8 mouse cellular contexts compared by ENCODE assay signal in genomic region chr9:124267929-124268328, GRCm38 (mm10). TPM values are rescaled to one million over a fixed set of nuclear protein-coding genes. Genes with fewer than 3 reads are reported as not detected.
DNase-seq lines count a peak whose midpoint lies in the region; ATAC-seq and TF ChIP-seq lines count a peak whose summit lies in the region.
"Had no signal": no experiment of that assay in that cellular context is flagged by ENCODE, and none has a peak within 500 bp of the region (broad histone marks: within the 10 kb centered on the region; RNA-seq: fewer than 3 reads in every experiment).

No protein-coding gene starts in this region.

- DNase-seq in ZHBTc4 (ENCODE audit: low read depth, low spot score): peak; percentile 82
- peak; percentile 72 for DNase-seq in forebrain, postnatal 0 days
- no peak for DNase-seq in ovary, postnatal 36 days (ENCODE audit: low spot score)
- no peak for DNase-seq in left cerebral cortex, adult 18-20 months (ENCODE audit: low spot score in 2 of 2)
- DNase-seq in gastrocnemius, postnatal 14 days: no peak

- no peak overlapping the region for H3K9ac ChIP-seq in ES-Bruce4 (ENCODE audit: low read depth, poor library complexity, severe bottlenecking)
- H3K9ac ChIP-seq in forebrain, postnatal 0 days: no peak overlapping the region
- H3K9ac ChIP-seq in midbrain, embryonic 12.5 days (replicated peaks): no peak overlapping the region
- H3K9ac ChIP-seq: liver, embryonic 15.5 days had no signal

- H3K27me3 ChIP-seq in ES-Bruce4 (ENCODE audit: control insufficient read depth, insufficient read depth, low read length, poor library complexity, severe bottlenecking): no peaks in the 10 kb centered on the region
- no peaks in the 10 kb centered on the region for H3K27me3 ChIP-seq in forebrain, postnatal 0 days (ENCODE audit: insufficient read depth, low read length)
- no peaks in the 10 kb centered on the region for H3K27me3 ChIP-seq in midbrain, embryonic 12.5 days
- H3K27me3 ChIP-seq: liver, embryonic 15.5 days had no signal

- intact Hi-C loops in gastrocnemius, postnatal 14 days (cut with DNase I; ENCODE audit: low total_unique reads): no loop called here

- no peak for TF ChIP-seq EP300 in ES-Bruce4 (IDR thresholded peaks at IDR 0.05; ENCODE audit: insufficient read depth, low read depth, low read length)

- 0 out of 2 replicates have a peak overlapping the region, but pooled peaks have one; percentile 8 for H3K27ac ChIP-seq in ES-Bruce4 (ENCODE audit: insufficient read depth, low read length)
- no peak overlapping the region for H3K27ac ChIP-seq in forebrain, postnatal 0 days (ENCODE audit: low read depth, low read length)
- no peak overlapping the region for H3K27ac ChIP-seq in midbrain, embryonic 12.5 days (replicated peaks)
- H3K27ac ChIP-seq: liver, embryonic 15.5 days had no signal

- no peak overlapping the region for H3K4me2 ChIP-seq in forebrain, postnatal 0 days (ENCODE audit: low read depth)
- no peak overlapping the region; the same call in 1 of the 2 replicates for H3K4me2 ChIP-seq in midbrain, embryonic 12.5 days (replicated peaks)
- H3K4me2 ChIP-seq: liver, embryonic 15.5 days had no signal

- peaks cover 18% of the 10 kb centered on the region for H3K36me3 ChIP-seq in ES-Bruce4 (ENCODE audit: control insufficient read depth, insufficient read depth, low read length, poor library complexity, severe bottlenecking)
- H3K36me3 ChIP-seq in forebrain, postnatal 0 days (ENCODE audit: insufficient read depth): peaks cover 18% of the 10 kb centered on the region
- H3K36me3 ChIP-seq in midbrain, embryonic 12.5 days: peaks cover 35% of the 10 kb centered on the region

- 15% methylated on average over 2 of the region's 2 CpGs for WGBS in forebrain, postnatal 0 days
- WGBS in midbrain, embryonic 12.5 days: 3% methylated on average over 2 of the region's 2 CpGs

- peaks cover 14% of the 10 kb centered on the region for H3K9me3 ChIP-seq in ES-Bruce4 (replicated peaks; ENCODE audit: control insufficient read depth, insufficient read depth, low read length, poor library complexity, severe bottlenecking)
- peaks cover 27% of the 10 kb centered on the region for H3K9me3 ChIP-seq in forebrain, postnatal 0 days (ENCODE audit: low read length)
- peaks cover 34% of the 10 kb centered on the region for H3K9me3 ChIP-seq in midbrain, embryonic 12.5 days

- TF ChIP-seq POLR2A in ES-Bruce4 (IDR thresholded peaks at IDR 0.05; ENCODE audit: insufficient read depth, low read length): no peak

- no peak for TF ChIP-seq CTCF in ES-Bruce4 (IDR thresholded peaks at IDR 0.05; ENCODE audit: low read depth, low read length)
- no peak for TF ChIP-seq CTCF in forebrain, postnatal 0 days (IDR thresholded peaks at IDR 0.05; ENCODE audit: low read depth)

- H3K4me1 ChIP-seq in ES-Bruce4 (ENCODE audit: control insufficient read depth, insufficient read depth, low read length): no peaks in the 10 kb centered on the region
- H3K4me1 ChIP-seq in forebrain, postnatal 0 days (ENCODE audit: insufficient read depth): no peaks in the 10 kb centered on the region; the same call in 1 of the 2 replicates
- H3K4me1 ChIP-seq in midbrain, embryonic 12.5 days: peaks cover 6% of the 10 kb centered on the region
- H3K4me1 ChIP-seq: liver, embryonic 15.5 days had no signal

- H3K4me3 ChIP-seq in ES-Bruce4 (ENCODE audit: low read depth, low read length): no peak overlapping the region
- H3K4me3 ChIP-seq in forebrain, postnatal 0 days (ENCODE audit: low read depth, low read length): no peak overlapping the region
- no peak overlapping the region for H3K4me3 ChIP-seq in midbrain, embryonic 12.5 days
- H3K4me3 ChIP-seq: liver, embryonic 15.5 days had no signal

- ATAC-seq in forebrain, postnatal 0 days: peak; percentile 97
- peak; percentile 97 for ATAC-seq in midbrain, embryonic 12.5 days (ENCODE audit: low FRiP score, low read depth)

RNA-seq across cellular contexts. Expression of gene 2010315B03Rik, which starts 44.6 kb away (rescaled TPM):
- polyA plus RNA-seq in ES-Bruce4 (2011; ENCODE audit: insufficient read depth, insufficient read length, low read depth, missing spikeins): 4.2 and 4.8 TPM in 2 replicates
- 12.9 and 19.8 TPM in 2 replicates for total RNA-seq in forebrain, postnatal 0 days (2014; rRNA removed)
- polyA plus RNA-seq in forebrain, postnatal 0 days (2015; fragmentation: Nextera tagmentation; extraction: Ambion mirVana): 7.7 and 12.0 TPM in 2 replicates
- polyA plus RNA-seq in midbrain, embryonic 12.5 days (2016; fragmentation: Nextera tagmentation; extraction: Ambion mirVana): 10.0 TPM in 2 replicates
- 10 to 100 TPM; 18.6 to 22.3 TPM for total RNA-seq in left cerebral cortex, adult 18-20 months (2021)
- total RNA-seq in gastrocnemius, postnatal 14 days (2021): 10 to 100 TPM in 1 of 2 experiments, 1 to 10 TPM in 1; 9.0 to 11.1 TPM

Comparison
In these comparisons a context has a peak if more than half of its experiments do, and no peak if none do; other contexts are left out.
1. DNase-seq: peak in ZHBTc4 (single experiment) and forebrain, postnatal 0 days (single experiment); none in ovary, postnatal 36 days (single experiment), left cerebral cortex, adult 18-20 months (0 of 2) and gastrocnemius, postnatal 14 days (single experiment).